Mouse (Mus musculus) midbrain, embryonic 16.5 days (tissue): ENCODE results near the gene Icam5. TPM values are rescaled to one million over a fixed set of nuclear protein-coding genes. Genes with fewer than 3 reads are reported as not detected.

ENCODE experiments used
- ATAC-seq: fragments of 200-750 bp; cut with Nextera tagmentation; 2 replicates; pipeline ENCODE4 v1.8.0; 2017; ENCODE audit warnings: moderate TSS enrichment
- H3K27ac ChIP-seq: fragments of 300-500 bp; sonication (generic); 2 replicates; pipeline ENCODE4 v1.5.1; 2014; ENCODE audit warnings: mild to moderate bottlenecking, low read length, mixed read lengths
- H3K27me3 ChIP-seq: fragments of 300-500 bp; sonication (generic); 2 replicates; pipeline ENCODE4 v1.6.1; 2014; ENCODE audit warnings: low read depth, low read length, mixed read lengths; ENCODE audit not compliant: control insufficient read depth, insufficient read depth
- H3K36me3 ChIP-seq: fragments of 300-500 bp; sonication (generic); 2 replicates; pipeline ENCODE4 v1.6.1; 2014; ENCODE audit warnings: mild to moderate bottlenecking, low read length, moderate library complexity, mixed read lengths; ENCODE audit not compliant: control insufficient read depth, insufficient read depth
- H3K4me1 ChIP-seq: fragments of 300-500 bp; sonication (generic); 2 replicates; pipeline ENCODE4 v1.6.1; 2014; ENCODE audit warnings: mild to moderate bottlenecking, low read length, mixed read lengths; ENCODE audit not compliant: control insufficient read depth, insufficient read depth
- H3K4me2 ChIP-seq: fragments of 300-500 bp; sonication (generic); 2 replicates; pipeline ENCODE4 v1.6.1; 2014; ENCODE audit warnings: mild to moderate bottlenecking, low read length, mixed read lengths
- H3K4me3 ChIP-seq: fragments of 300-500 bp; sonication (generic); 2 replicates; pipeline ENCODE4 v1.5.1; 2014; ENCODE audit warnings: low read depth, mild to moderate bottlenecking, low read length, moderate library complexity, mixed read lengths
- H3K9ac ChIP-seq: fragments of 300-500 bp; sonication (generic); 2 replicates; pipeline ENCODE4 v1.6.1; 2014; ENCODE audit warnings: low read depth, low read length, mixed read lengths
- H3K9me3 ChIP-seq: fragments of 300-500 bp; sonication (generic); replicated peaks from 2 replicates; pipeline ENCODE4 v1.6.1; 2014; ENCODE audit warnings: mild to moderate bottlenecking, low read length, mixed read lengths; ENCODE audit not compliant: control insufficient read depth, poor library complexity, severe bottlenecking
- WGBS: fragments of 180-500 bp; shearing (Covaris S2); extraction: QIAGEN DNeasy Blood & Tissue Kit; methylation state at CpG from one replicate; pipeline ENCODE4 v1.1.7; 2014; 5-methylcytosine and 5-hydroxymethylcytosine counted together
- microRNA counts: library from miRNA; unstranded; fragments of <30 nt; microRNA quantifications from one replicate; lab custom pipeline; 2016
- microRNA-seq: library from miRNA; unstranded; fragments of <30 nt; microRNA quantifications from one replicate; pipeline ENCODE4, GENCODE M21; 2017
- polyA plus RNA-seq: library from polyadenylated mRNA; unstranded; fragments of >200 nt; fragmentation: Nextera tagmentation; extraction: Ambion mirVana; gene quantifications from 2 replicates; pipeline ENCODE4 v1.2.1, GENCODE M21; 2015

Gene Icam5
- polyA plus RNA-seq, 1 experiment from 2014 or later = 2.5 TPM

- no peaks in the 10 kb centered on the region for H3K27me3 ChIP-seq
- ATAC-seq = 0 out of 2 replicates have a peak, but pooled peaks have one; percentile 15
- peak overlapping the region; percentile 91 for H3K9ac ChIP-seq
- H3K36me3 ChIP-seq = peaks cover 21% of the 10 kb centered on the region
- H3K9me3 ChIP-seq = no peaks in the 10 kb centered on the region
- no peak overlapping the region for H3K27ac ChIP-seq
- peaks cover 16% of the 10 kb centered on the region for H3K4me1 ChIP-seq
- H3K4me2 ChIP-seq = peak overlapping the region; percentile 85
- H3K4me3 ChIP-seq = peak overlapping the region; percentile 93
- WGBS = 15% methylated on average over 4 of the region's 4 CpGs
Observed at GRCm38 (mm10) chr9:21072641-21073040, 40.8 kb downstream of the Icam5 start.

- Histone ChIP-seq H3K27me3 (no peaks in the 10 kb centered on the region), H3K27ac (peak within 1 kb of the TSS; percentile 70), H3K4me3 (peak within 1 kb of the TSS; percentile 93), H3K9ac (peak within 1 kb of the TSS; percentile 91), H3K36me3 (peaks cover 20% of the 10 kb centered on the region), H3K9me3 (no peaks in the 10 kb centered on the region), H3K4me2 (peak within 1 kb of the TSS; percentile 85), H3K4me1 (peaks cover 16% of the 10 kb centered on the region)
- ATAC-seq = peak; percentile 94
- 2% methylated on average over 58 of the region's 58 CpGs for WGBS
Observed at GRCm38 (mm10) chr9:21073044-21073840, 41.4 kb downstream of the Icam5 start, which contains the start of the genes Gm49373 and Fdx1l. TSS of gene Gm49373 (minus strand) at chr9:21073096. TSS of gene Fdx1l (minus strand) at chr9:21073614.

DNA sequence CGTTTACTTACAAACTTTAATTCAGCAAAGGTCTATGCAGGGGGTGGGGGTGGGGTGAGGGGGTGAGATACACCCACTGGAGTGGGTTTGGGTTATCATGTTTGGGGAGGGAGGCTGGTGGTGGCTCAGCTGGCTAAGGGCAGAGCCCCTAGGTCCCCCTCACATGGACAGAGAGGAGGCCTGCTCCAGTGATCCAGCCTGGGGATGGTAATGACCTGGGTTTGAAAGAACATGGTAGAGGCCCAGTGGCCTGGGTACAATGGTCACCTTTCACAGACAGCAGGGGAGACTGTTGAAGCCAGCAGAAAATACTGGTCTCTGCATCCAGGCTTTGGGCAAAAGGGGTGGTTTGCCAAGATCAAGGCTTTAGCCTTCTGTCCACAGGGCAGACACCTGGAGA, 42.3 kb downstream of the Icam5 start:
- no peak overlapping the region for H3K9ac ChIP-seq
- no peaks in the 10 kb centered on the region for H3K27me3 ChIP-seq
- H3K9me3 ChIP-seq = no peaks in the 10 kb centered on the region
- peaks cover 22% of the 10 kb centered on the region for H3K36me3 ChIP-seq
- no peak overlapping the region for H3K27ac ChIP-seq
- WGBS = 92% methylated on average over 1 of the region's 1 CpGs
- H3K4me3 ChIP-seq = no peak overlapping the region
- peaks cover 16% of the 10 kb centered on the region for H3K4me1 ChIP-seq
- H3K4me2 ChIP-seq = no peak overlapping the region
- no peak for ATAC-seq

- no peaks in the 10 kb centered on the region for H3K9me3 ChIP-seq
- H3K9ac ChIP-seq = no peak overlapping the region
- 89% methylated on average over 3 of the region's 3 CpGs for WGBS
- H3K36me3 ChIP-seq = peaks cover 31% of the 10 kb centered on the region
- ATAC-seq = no peak
- no peak overlapping the region for H3K27ac ChIP-seq
- H3K4me1 ChIP-seq = peaks cover 16% of the 10 kb centered on the region
- H3K27me3 ChIP-seq = no peaks in the 10 kb centered on the region
- no peak overlapping the region for H3K4me3 ChIP-seq
- no peak overlapping the region for H3K4me2 ChIP-seq
Observed at GRCm38 (mm10) chr9:21075625-21076024, 43.8 kb downstream of the Icam5 start.

DNA sequence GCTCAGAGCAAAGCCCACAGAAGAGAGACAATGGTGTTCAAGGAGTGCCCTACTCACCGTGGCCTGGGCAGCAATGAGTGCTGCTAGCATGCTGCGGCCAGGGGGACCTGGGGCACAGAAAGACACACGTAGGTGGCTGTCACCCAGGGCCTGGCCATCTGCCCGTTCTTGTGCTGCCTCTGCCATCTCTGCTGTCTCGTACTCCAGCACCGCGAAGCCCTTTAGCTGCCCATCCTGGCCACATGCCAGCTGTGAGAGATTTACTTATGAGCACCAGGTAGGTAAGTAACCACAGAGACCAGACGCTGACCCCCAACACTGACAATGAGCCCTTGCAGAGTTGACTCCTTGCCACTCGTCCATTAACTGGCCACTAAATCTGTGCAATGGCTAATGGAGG, 49.3 kb downstream of the Icam5 start:
- Histone ChIP-seq H3K4me1 (no peaks in the 10 kb centered on the region), H3K36me3 (peaks cover 56% of the 10 kb centered on the region), H3K9me3 (no peaks in the 10 kb centered on the region), H3K4me3 (no peak overlapping the region), H3K27ac (no peak overlapping the region), H3K9ac (no peak overlapping the region), H3K4me2 (no peak overlapping the region), H3K27me3 (no peaks in the 10 kb centered on the region)
- ATAC-seq = no peak
- WGBS = 87% methylated on average over 9 of the region's 9 CpGs

- WGBS = 73% methylated on average over 3 of the region's 3 CpGs
- Histone ChIP-seq H3K9me3 (no peaks in the 10 kb centered on the region), H3K27me3 (no peaks in the 10 kb centered on the region), H3K4me3 (no peak overlapping the region), H3K9ac (no peak overlapping the region), H3K4me1 (no peaks in the 10 kb centered on the region), H3K4me2 (no peak overlapping the region), H3K36me3 (peaks cover 51% of the 10 kb centered on the region), H3K27ac (no peak overlapping the region)
- no peak for ATAC-seq
Observed at GRCm38 (mm10) chr9:21083324-21083723, 51.5 kb downstream of the Icam5 start.

MicroRNAs within 50 kb of the gene (microRNA counts, 519-probe panel; counts per million panel counts)
- 2,511 counts per million, percentile 75 among the panel's probes with 10 or more counts for microRNA mmu-miR-1900 (lab: Ali Mortazavi, UCI)

Small RNAs within 50 kb of the gene (microRNA-seq; reads per million reads assigned to microRNA genes)
- not detected for gene Mir1900
- 0.86 reads per million for gene Mir7082

Other genes with a start within 250 kb of the Icam5 start
- 0.85 and 1.3 TPM in 2 replicates for gene Col5a3, start 217.0 kb upstream of the Icam5 start, polyA plus RNA-seq
- gene Rdh8, start 213.6 kb upstream of the Icam5 start, polyA plus RNA-seq = not detected in 2 replicates
- 7.1 and 13.7 TPM in 2 replicates for gene A230050P20Rik, start 163.4 kb upstream of the Icam5 start, polyA plus RNA-seq
- gene Angptl6, start 152.3 kb upstream of the Icam5 start, polyA plus RNA-seq = 15.2 and 17.7 TPM in 2 replicates
- gene Ppan, start 143.9 kb upstream of the Icam5 start, polyA plus RNA-seq = 48.8 and 51.1 TPM in 2 replicates
- gene Eif3g, start 133.4 kb upstream of the Icam5 start, polyA plus RNA-seq = 243 TPM in 2 replicates
- gene Dnmt1, start 72.2 kb upstream of the Icam5 start, polyA plus RNA-seq = 67.7 and 71.7 TPM in 2 replicates
- gene S1pr2, start 55.3 kb upstream of the Icam5 start, polyA plus RNA-seq = 9.7 and 10.3 TPM in 2 replicates
- gene Mrpl4, start 29.3 kb upstream of the Icam5 start, polyA plus RNA-seq = 101 and 104 TPM in 2 replicates
- 3.0 and 3.1 TPM in 2 replicates for gene Icam1, start 16.1 kb upstream of the Icam5 start, polyA plus RNA-seq
- gene Icam4, start 2.7 kb upstream of the Icam5 start, polyA plus RNA-seq = 0.24 TPM in 1 of 2 replicates, not detected in the other
- 0.78 and 1.6 TPM in 2 replicates for gene Zglp1, start 35.0 kb downstream of the Icam5 start, polyA plus RNA-seq
- 1.8 and 1.9 TPM in 2 replicates for gene Gm49373, start 41.0 kb downstream of the Icam5 start, polyA plus RNA-seq
- gene Fdx1l, start 41.5 kb downstream of the Icam5 start, polyA plus RNA-seq = 59.9 and 73.0 TPM in 2 replicates
- gene Gm38431, start 59.9 kb downstream of the Icam5 start, polyA plus RNA-seq = 1.6 and 1.9 TPM in 2 replicates
- gene Raver1, start 59.9 kb downstream of the Icam5 start, polyA plus RNA-seq = 28.9 and 30.4 TPM in 2 replicates
- 9.7 and 9.9 TPM in 2 replicates for gene Tyk2, start 99.2 kb downstream of the Icam5 start, polyA plus RNA-seq
- gene Cdc37, start 117.9 kb downstream of the Icam5 start, polyA plus RNA-seq = 199 and 227 TPM in 2 replicates
- 44.2 and 49.3 TPM in 2 replicates for gene Pde4a, start 133.6 kb downstream of the Icam5 start, polyA plus RNA-seq
- gene Keap1, start 207.3 kb downstream of the Icam5 start, polyA plus RNA-seq = 68.0 and 69.9 TPM in 2 replicates
- 3.7 and 4.3 TPM in 2 replicates for gene S1pr5, start 216.4 kb downstream of the Icam5 start, polyA plus RNA-seq
- gene Atg4d, start 233.2 kb downstream of the Icam5 start, polyA plus RNA-seq = 43.0 and 47.9 TPM in 2 replicates